Mouse (Mus musculus): ENCODE measurements around the gene Grhpr. TPM values are rescaled to one million over a fixed set of nuclear protein-coding genes. Genes with fewer than 3 reads are reported as not detected.

Grhpr gene
- polyA plus RNA-seq, 1 experiment from 2014 or later: 48.0 TPM

DNA sequence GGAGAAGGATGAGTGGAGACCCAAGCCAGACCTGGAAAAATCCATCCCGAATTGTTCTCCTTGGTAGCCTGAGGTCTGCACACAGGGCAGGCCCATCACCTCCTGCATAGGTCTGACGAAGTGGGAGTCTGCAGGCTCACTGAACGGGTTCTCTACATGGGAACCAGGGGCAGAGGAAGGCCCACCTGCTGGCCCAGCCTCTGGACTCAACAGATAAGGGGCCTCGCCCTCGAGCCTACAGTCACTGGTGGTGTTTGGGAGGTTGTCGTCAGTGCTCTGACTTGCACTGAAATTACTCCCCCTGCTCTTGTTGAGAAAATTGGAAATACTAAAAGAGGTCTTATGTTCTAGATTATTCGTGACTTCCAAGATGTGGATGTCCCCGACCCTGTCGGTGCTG is 12.7 kb downstream of the Grhpr start:
- WGBS: 88% methylated on average over 9 of the region's 9 CpGs
- ATAC-seq (ENCODE audit: insufficient number of reproducible peaks, insufficient read depth, low FRiP score, low read depth): no peak

DNA sequence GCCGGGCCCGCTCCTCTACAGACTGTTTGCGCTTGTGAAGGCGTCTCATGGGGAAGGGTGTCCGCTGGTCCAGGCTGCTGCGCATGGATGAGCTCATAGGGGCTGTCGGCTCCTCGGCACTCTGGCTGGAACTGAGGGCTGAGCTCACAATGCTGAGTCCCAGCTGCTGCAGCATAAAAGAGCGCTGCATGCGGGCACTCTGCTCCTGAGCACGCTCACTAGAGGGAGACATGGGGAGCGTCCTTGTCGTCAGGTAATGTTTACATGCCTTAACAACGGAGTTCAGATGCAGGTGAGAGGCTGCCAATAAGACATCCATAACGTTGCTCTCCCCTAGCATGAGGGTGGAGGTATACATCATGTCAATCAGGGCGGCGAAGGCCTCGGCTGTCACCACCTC is 13.6 kb downstream of the Grhpr start:
- Histone ChIP-seq H3K9me3 (ENCODE audit: control insufficient read depth, low read depth, low read length) (no peaks in the 10 kb centered on the region), H3K36me3 (ENCODE audit: control insufficient read depth, insufficient read depth, low read length) (peaks cover 24% of the 10 kb centered on the region), H3K27me3 (ENCODE audit: control insufficient read depth, insufficient read depth, low read length) (no peaks in the 10 kb centered on the region), H3K9ac (replicated peaks; ENCODE audit: low read depth, low read length) (no peak overlapping the region), H3K4me1 (ENCODE audit: control insufficient read depth, insufficient read depth, low read length) (no peaks in the 10 kb centered on the region), H3K4me2 (replicated peaks; ENCODE audit: low read depth, low read length) (no peak overlapping the region), H3K27ac (ENCODE audit: low read length) (no peak overlapping the region), H3K4me3 (ENCODE audit: low read depth, low read length) (no peak overlapping the region)
- ATAC-seq (ENCODE audit: insufficient number of reproducible peaks, insufficient read depth, low FRiP score, low read depth): no peak
- WGBS: 81% methylated on average over 18 of the region's 18 CpGs

More for the DNA sequence above, 12.7 kb downstream of the Grhpr start:
- Histone ChIP-seq H3K27ac (ENCODE audit: low read length) (no peak overlapping the region), H3K36me3 (ENCODE audit: control insufficient read depth, insufficient read depth, low read length) (peaks cover 30% of the 10 kb centered on the region), H3K4me2 (replicated peaks; ENCODE audit: low read depth, low read length) (no peak overlapping the region), H3K4me3 (ENCODE audit: low read depth, low read length) (no peak overlapping the region), H3K9ac (replicated peaks; ENCODE audit: low read depth, low read length) (no peak overlapping the region), H3K27me3 (ENCODE audit: control insufficient read depth, insufficient read depth, low read length) (no peaks in the 10 kb centered on the region), H3K9me3 (ENCODE audit: control insufficient read depth, low read depth, low read length) (no peaks in the 10 kb centered on the region), H3K4me1 (ENCODE audit: control insufficient read depth, insufficient read depth, low read length) (no peaks in the 10 kb centered on the region)

DNA sequence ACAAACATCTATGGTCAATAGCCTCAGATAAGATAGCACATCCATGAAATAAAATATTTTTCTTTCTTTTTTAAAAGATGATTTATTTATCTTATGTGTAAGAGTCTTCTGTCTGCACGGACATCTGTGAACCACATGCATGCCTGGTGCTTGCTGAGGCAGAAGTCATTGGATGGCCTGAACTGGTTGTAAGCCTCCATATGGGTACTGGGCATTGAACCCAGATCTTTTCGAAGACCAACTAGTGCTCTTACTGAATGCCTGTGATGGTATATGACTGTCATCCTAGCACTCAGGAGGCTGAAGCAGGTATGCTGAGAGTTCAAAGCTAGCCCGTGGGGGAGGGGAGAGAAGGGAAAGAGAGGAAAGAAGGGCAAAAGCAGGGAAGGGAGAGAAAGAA is 16.9 kb downstream of the Grhpr start:
- no peaks in the 10 kb centered on the region for H3K4me1 ChIP-seq (ENCODE audit: control insufficient read depth, insufficient read depth, low read length)
- H3K36me3 ChIP-seq (ENCODE audit: control insufficient read depth, insufficient read depth, low read length): peaks cover 13% of the 10 kb centered on the region
- no peaks in the 10 kb centered on the region for H3K9me3 ChIP-seq (ENCODE audit: control insufficient read depth, low read depth, low read length)
- no peak overlapping the region for H3K27ac ChIP-seq (ENCODE audit: low read length)
- H3K9ac ChIP-seq (replicated peaks; ENCODE audit: low read depth, low read length): no peak overlapping the region
- WGBS: 73% methylated on average over 3 of the region's 3 CpGs
- no peak overlapping the region for H3K4me3 ChIP-seq (ENCODE audit: low read depth, low read length)
- H3K27me3 ChIP-seq (ENCODE audit: control insufficient read depth, insufficient read depth, low read length): no peaks in the 10 kb centered on the region
- H3K4me2 ChIP-seq (replicated peaks; ENCODE audit: low read depth, low read length): no peak overlapping the region
- ATAC-seq (ENCODE audit: insufficient number of reproducible peaks, insufficient read depth, low FRiP score, low read depth): no peak

DNA sequence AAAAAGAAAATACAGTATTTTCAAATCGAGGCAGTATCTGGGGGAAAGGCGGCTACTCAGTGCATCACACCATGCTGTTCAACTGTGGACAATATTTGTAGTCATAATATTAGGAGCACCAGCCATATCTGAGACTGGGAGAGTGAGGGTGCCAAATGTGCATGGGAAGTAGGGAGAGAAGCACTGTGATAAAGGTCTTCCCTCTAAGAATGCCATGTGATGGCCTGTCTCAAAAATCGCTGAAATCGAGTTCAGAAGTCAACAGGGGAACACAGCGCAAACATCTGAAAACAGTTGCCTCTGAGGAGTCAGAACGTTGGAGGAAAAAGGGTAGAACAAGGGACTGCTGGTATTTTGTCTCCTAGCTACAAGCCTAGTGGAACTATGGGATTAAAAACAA is 18.8 kb downstream of the Grhpr start:
- Histone ChIP-seq H3K9me3 (ENCODE audit: control insufficient read depth, low read depth, low read length) (no peaks in the 10 kb centered on the region), H3K4me1 (ENCODE audit: control insufficient read depth, insufficient read depth, low read length) (no peaks in the 10 kb centered on the region), H3K36me3 (ENCODE audit: control insufficient read depth, insufficient read depth, low read length) (peaks cover under 1% of the 10 kb centered on the region; the same call in 1 of the 2 replicates), H3K9ac (replicated peaks; ENCODE audit: low read depth, low read length) (no peak overlapping the region), H3K27me3 (ENCODE audit: control insufficient read depth, insufficient read depth, low read length) (no peaks in the 10 kb centered on the region), H3K4me2 (replicated peaks; ENCODE audit: low read depth, low read length) (no peak overlapping the region), H3K27ac (ENCODE audit: low read length) (no peak overlapping the region), H3K4me3 (ENCODE audit: low read depth, low read length) (no peak overlapping the region)
- WGBS: 88% methylated on average over 6 of the region's 6 CpGs
- no peak for ATAC-seq (ENCODE audit: insufficient number of reproducible peaks, insufficient read depth, low FRiP score, low read depth)

DNA sequence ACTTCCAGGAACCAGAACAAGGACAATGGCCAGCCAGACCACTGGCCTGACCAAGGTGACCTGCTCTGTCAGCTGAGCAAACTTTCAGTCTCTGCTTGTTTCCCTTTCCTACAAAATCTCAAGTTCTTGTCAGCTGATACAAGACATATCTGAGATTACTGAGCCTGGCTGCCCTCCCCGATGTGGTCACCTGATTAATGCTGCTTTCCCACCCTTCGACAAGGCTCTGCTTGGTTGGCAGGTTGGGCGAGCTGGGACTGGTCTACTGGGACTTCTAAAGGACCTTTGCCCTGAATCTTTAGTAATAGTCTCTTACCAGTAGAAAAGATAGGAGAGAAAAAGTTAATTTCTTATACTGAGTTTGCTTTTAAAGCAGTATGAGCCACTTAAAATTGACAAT is 24.3 kb downstream of the Grhpr start:
- H3K4me3 ChIP-seq (ENCODE audit: low read depth, low read length): no peak overlapping the region
- no peaks in the 10 kb centered on the region for H3K36me3 ChIP-seq (ENCODE audit: control insufficient read depth, insufficient read depth, low read length)
- no peak overlapping the region for H3K4me2 ChIP-seq (replicated peaks; ENCODE audit: low read depth, low read length)
- no peak overlapping the region for H3K9ac ChIP-seq (replicated peaks; ENCODE audit: low read depth, low read length)
- H3K4me1 ChIP-seq (ENCODE audit: control insufficient read depth, insufficient read depth, low read length): peaks cover 9% of the 10 kb centered on the region
- H3K9me3 ChIP-seq (ENCODE audit: control insufficient read depth, low read depth, low read length): no peaks in the 10 kb centered on the region
- H3K27me3 ChIP-seq (ENCODE audit: control insufficient read depth, insufficient read depth, low read length): no peaks in the 10 kb centered on the region
- ATAC-seq (ENCODE audit: insufficient number of reproducible peaks, insufficient read depth, low FRiP score, low read depth): no peak
- no peak overlapping the region for H3K27ac ChIP-seq (ENCODE audit: low read length)
- 62% methylated on average over 3 of the region's 3 CpGs for WGBS

DNA sequence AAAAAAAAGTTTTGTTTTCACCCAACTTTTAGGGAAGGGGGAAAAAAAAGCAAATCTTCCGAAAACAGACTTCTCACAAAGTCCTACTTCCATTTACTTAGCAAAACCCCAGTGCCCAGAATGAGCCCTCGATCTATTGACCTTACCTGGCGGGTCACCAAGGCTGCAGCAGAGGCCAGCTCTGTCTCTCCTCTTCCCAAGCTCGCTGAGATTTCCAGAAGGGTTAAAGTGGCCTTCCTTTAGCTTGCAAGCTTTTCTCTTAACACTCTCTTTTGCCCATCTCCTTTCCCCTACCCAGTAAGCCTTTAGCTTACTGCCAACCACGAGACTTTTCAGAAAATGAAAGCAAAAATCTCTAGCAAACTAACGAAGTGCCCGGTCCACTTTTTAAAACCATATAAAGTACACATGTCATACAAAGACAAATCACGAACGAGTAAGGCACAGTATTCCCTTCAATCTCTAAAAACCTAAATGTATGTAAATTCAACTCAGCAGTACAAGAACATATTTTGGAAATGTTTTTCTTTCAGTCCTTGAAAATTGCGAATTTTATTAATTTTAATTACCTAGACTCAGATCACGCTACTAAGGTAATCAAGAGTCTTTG is 29.7 kb downstream of the Grhpr start:
- H3K4me3 ChIP-seq (ENCODE audit: low read depth, low read length): peak overlapping the region; percentile 79
- peak overlapping the region; percentile 66 for H3K9ac ChIP-seq (replicated peaks; ENCODE audit: low read depth, low read length)
- peak overlapping the region; percentile 58 for H3K4me2 ChIP-seq (replicated peaks; ENCODE audit: low read depth, low read length)
- H3K9me3 ChIP-seq (ENCODE audit: control insufficient read depth, low read depth, low read length): no peaks in the 10 kb centered on the region
- H3K4me1 ChIP-seq (ENCODE audit: control insufficient read depth, insufficient read depth, low read length): peaks cover 16% of the 10 kb centered on the region
- ATAC-seq (ENCODE audit: insufficient number of reproducible peaks, insufficient read depth, low FRiP score, low read depth): no peak
- H3K36me3 ChIP-seq (ENCODE audit: control insufficient read depth, insufficient read depth, low read length): no peaks in the 10 kb centered on the region
- WGBS: 7% methylated on average over 11 of the region's 11 CpGs
- peak overlapping the region; percentile 92 for H3K27ac ChIP-seq (ENCODE audit: low read length)
- H3K27me3 ChIP-seq (ENCODE audit: control insufficient read depth, insufficient read depth, low read length): no peaks in the 10 kb centered on the region

DNA sequence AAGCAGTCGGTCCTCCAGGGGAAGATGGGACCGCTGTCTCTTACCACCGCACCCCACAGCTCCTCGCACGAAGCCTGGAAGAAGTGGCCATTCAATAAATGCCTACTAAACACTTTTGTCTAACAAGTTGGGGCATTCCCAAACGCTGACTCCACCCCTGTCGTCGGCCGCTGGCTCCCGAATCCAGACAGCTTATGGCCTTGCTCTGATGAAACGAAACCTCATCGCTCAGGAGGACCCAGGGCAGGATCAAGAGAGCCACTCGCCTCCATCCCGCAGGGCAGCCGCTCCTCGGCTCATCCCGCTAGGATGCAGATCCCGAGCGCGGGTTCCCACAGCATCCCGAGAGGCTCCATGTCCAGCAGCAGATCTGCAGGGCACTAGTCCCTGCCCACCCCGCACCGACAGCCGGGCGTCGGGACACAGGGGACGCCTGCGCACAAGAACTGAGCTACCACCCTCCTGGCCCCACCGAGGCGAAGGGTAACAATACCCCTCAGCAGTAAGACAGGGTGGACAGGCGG is 30.4 kb downstream of the Grhpr start:
- peak overlapping the region; percentile 92 for H3K27ac ChIP-seq (ENCODE audit: low read length)
- no peaks in the 10 kb centered on the region for H3K9me3 ChIP-seq (ENCODE audit: control insufficient read depth, low read depth, low read length)
- H3K36me3 ChIP-seq (ENCODE audit: control insufficient read depth, insufficient read depth, low read length): no peaks in the 10 kb centered on the region
- no peaks in the 10 kb centered on the region for H3K27me3 ChIP-seq (ENCODE audit: control insufficient read depth, insufficient read depth, low read length)
- H3K9ac ChIP-seq (replicated peaks; ENCODE audit: low read depth, low read length): peak overlapping the region; percentile 66
- peak overlapping the region; percentile 58 for H3K4me2 ChIP-seq (replicated peaks; ENCODE audit: low read depth, low read length)
- ATAC-seq (ENCODE audit: insufficient number of reproducible peaks, insufficient read depth, low FRiP score, low read depth): peak; percentile 59
- under 1% methylated on average over 31 of the region's 31 CpGs for WGBS
- peak overlapping the region; percentile 79 for H3K4me3 ChIP-seq (ENCODE audit: low read depth, low read length)
- H3K4me1 ChIP-seq (ENCODE audit: control insufficient read depth, insufficient read depth, low read length): peaks cover 16% of the 10 kb centered on the region

DNA sequence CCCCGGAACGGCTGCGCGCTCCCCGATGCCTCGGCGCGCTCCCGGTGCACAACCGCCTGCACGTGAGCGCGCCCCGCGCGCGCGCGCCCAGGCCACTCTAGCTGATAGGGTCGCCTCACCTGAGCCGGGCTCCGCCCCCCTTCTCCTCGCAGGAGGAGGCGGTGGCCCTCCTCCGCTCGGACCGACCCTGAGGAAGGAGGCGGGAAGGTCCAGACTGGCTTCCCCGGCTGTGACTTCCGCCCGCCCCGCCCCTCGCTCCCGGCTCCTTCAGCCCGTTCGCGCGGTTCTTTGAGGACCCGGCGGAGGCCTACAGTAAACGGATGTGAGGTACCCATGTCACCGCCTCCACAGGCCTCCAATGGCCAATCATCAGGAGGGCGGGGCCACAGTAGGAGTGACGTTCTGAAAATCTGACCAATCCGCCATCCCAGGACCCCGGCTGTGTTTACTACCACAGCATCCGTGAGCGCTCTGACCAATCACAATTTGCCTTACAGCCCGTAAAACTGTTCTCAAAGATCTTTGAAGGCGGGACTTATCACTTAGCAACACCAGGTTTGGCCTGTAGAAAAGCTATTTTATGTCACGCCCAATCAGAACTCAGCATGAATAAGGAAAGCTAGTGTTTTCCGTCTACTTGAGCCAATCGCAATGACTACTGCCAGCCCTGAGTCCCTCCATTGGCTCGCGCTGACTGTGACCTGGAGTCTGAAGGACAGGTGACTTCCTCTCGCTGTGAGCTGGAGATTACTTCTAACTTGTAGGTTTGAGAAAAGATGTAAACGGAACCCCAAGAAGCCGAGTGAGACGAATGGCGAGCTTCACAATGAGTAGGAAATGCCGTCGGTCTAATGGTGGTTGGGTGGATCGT is 31.1 kb downstream of the Grhpr start, which contains the start of gene Zbtb5:
Gene Zbtb5 (minus strand): TSS at position 308 of the 871 bp plus-strand sequence.
- Histone ChIP-seq H3K9me3 (ENCODE audit: control insufficient read depth, low read depth, low read length) (no peaks in the 10 kb centered on the region), H3K4me3 (ENCODE audit: low read depth, low read length) (peak within 1 kb of the TSS; percentile 79), H3K4me1 (ENCODE audit: control insufficient read depth, insufficient read depth, low read length) (peaks cover 16% of the 10 kb centered on the region), H3K27me3 (ENCODE audit: control insufficient read depth, insufficient read depth, low read length) (no peaks in the 10 kb centered on the region), H3K9ac (replicated peaks; ENCODE audit: low read depth, low read length) (peak within 1 kb of the TSS; percentile 72), H3K36me3 (ENCODE audit: control insufficient read depth, insufficient read depth, low read length) (no peaks in the 10 kb centered on the region), H3K4me2 (replicated peaks; ENCODE audit: low read depth, low read length) (peak within 1 kb of the TSS; percentile 68), H3K27ac (ENCODE audit: low read length) (peak within 1 kb of the TSS; percentile 92)
- under 1% methylated on average over 58 of the region's 63 CpGs for WGBS
- peak; percentile 98 for ATAC-seq (ENCODE audit: insufficient number of reproducible peaks, insufficient read depth, low FRiP score, low read depth)

Measured in stomach, embryonic 14.5 days (tissue).